Mouse (Mus musculus) CH12.LX (cell line): Measurements from ENCODE around the gene Ntn1. TPM values are rescaled to one million over a fixed set of nuclear protein-coding genes. Genes with fewer than 3 reads are reported as not detected.
A peak's percentile ranks its signal among the peaks of the same experiment; 100 is the strongest.

Experiments
- DNase-seq: peaks from one replicate; pipeline ENCODE4 v3.0.0-alpha.2; 2013; ENCODE audit errors: extremely low read depth
- H3K27ac ChIP-seq: 2 replicates; pipeline ENCODE4 v1.5.1; 2012; ENCODE audit warnings: low read depth, mild to moderate bottlenecking, control low read depth, moderate library complexity; ENCODE audit not compliant: insufficient read depth
- H3K27me3 ChIP-seq: replicated peaks from 2 replicates; pipeline ENCODE3; 2012; ENCODE audit warnings: inconsistent platforms
- H3K36me3 ChIP-seq, 2 experiments: replicated peaks in 1 of 2; 2 replicates each; pipeline versions ENCODE3 to v1.6.1; 2012; ENCODE audit warnings: inconsistent platforms in 1 of 2, low read length in 1 of 2, mild to moderate bottlenecking in 1 of 2, mixed read lengths in 1 of 2, moderate library complexity in 1 of 2; ENCODE audit not compliant: control insufficient read depth in 1 of 2, insufficient read depth in 1 of 2
- H3K4me1 ChIP-seq, 2 experiments: 2 replicates each; pipeline ENCODE4 v1.6.1; 2012; ENCODE audit warnings: inconsistent platforms in 1 of 2, moderate library complexity in 1 of 2; ENCODE audit not compliant: insufficient read depth in 2 of 2, control insufficient read depth in 1 of 2
- H3K4me2 ChIP-seq: 2 replicates; pipeline ENCODE4 v1.6.1; 2012; ENCODE audit warnings: low read depth, mild to moderate bottlenecking, control low read depth; ENCODE audit not compliant: poor library complexity, insufficient read depth, severe bottlenecking
- H3K4me3 ChIP-seq, 3 experiments: fragments of 150-350 bp in 1 of 3; sonication (generic) in 1 of 3; replicated peaks in 1 of 3; 2 replicates each; pipeline versions ENCODE3 to v1.5.1; 2011 to 2012; ENCODE audit warnings: low read depth in 2 of 3, low read length in 2 of 3, mild to moderate bottlenecking in 2 of 3, moderate library complexity in 2 of 3, control low read depth in 1 of 3, improper control_type of control experiment in 1 of 3, inconsistent platforms in 1 of 3, mixed read lengths in 1 of 3; ENCODE audit not compliant: poor library complexity in 1 of 3
- H3K79me2 ChIP-seq: replicated peaks from 2 replicates; pipeline ENCODE4 v1.6.1; 2012; ENCODE audit warnings: mild to moderate bottlenecking, moderate library complexity; ENCODE audit not compliant: control insufficient read depth, poor library complexity, insufficient read depth, severe bottlenecking; ENCODE audit errors: extremely low read depth
- H3K9ac ChIP-seq: 2 replicates; pipeline ENCODE4 v1.6.1; 2012; ENCODE audit warnings: low read depth, mild to moderate bottlenecking, control low read depth, moderate library complexity; ENCODE audit not compliant: insufficient read depth
- H3K9me3 ChIP-seq: replicated peaks from 2 replicates; pipeline ENCODE3; 2012; ENCODE audit warnings: low read length, inconsistent platforms, mixed read lengths
- BHLHE40 ChIP-seq: IDR thresholded peaks from 2 replicates; pipeline ENCODE4 v1.6.1; 2011; ENCODE audit warnings: mild to moderate bottlenecking, low read depth, low read length, improper control_type of control experiment
- CHD2 ChIP-seq: IDR thresholded peaks from 2 replicates; pipeline ENCODE4 v1.6.1; 2011; ENCODE audit warnings: low read length, improper control_type of control experiment
- CTCF ChIP-seq, 2 experiments: IDR thresholded peaks in 1 of 2; conservative IDR thresholded peaks in 1 of 2; 2 replicates each; pipeline ENCODE4 v1.5.1; 2011 to 2012; ENCODE audit warnings: low read depth in 2 of 2, low read length in 2 of 2, improper control_type of control experiment in 1 of 2, inconsistent platforms in 1 of 2, mild to moderate bottlenecking in 1 of 2, moderate library complexity in 1 of 2
- ELF1 ChIP-seq: IDR thresholded peaks from 2 replicates; pipeline ENCODE4 v1.6.1; 2014; ENCODE audit warnings: low read depth, mild to moderate bottlenecking, inconsistent platforms, low read length, improper control_type of control experiment
- GABPA ChIP-seq: IDR thresholded peaks from 2 replicates; pipeline ENCODE4 v1.6.1; 2012; ENCODE audit warnings: low read depth, low read length, improper control_type of control experiment, inconsistent platforms; ENCODE audit not compliant: insufficient replicate concordance
- JUN ChIP-seq: IDR thresholded peaks from 2 replicates; pipeline ENCODE4 v1.6.1; 2011; ENCODE audit warnings: low read depth, mild to moderate bottlenecking, low read length, improper control_type of control experiment, moderate library complexity; ENCODE audit not compliant: insufficient read depth
- JUND ChIP-seq: conservative IDR thresholded peaks from 2 replicates; pipeline ENCODE4 v1.6.1; 2011; ENCODE audit warnings: low read depth, low read length, improper control_type of control experiment
- KAT2A ChIP-seq: IDR thresholded peaks from 2 replicates; pipeline ENCODE4 v1.6.1; 2012; ENCODE audit warnings: low read length, improper control_type of control experiment, inconsistent platforms; ENCODE audit not compliant: insufficient replicate concordance
- MAX ChIP-seq: IDR thresholded peaks from 2 replicates; pipeline ENCODE4 v1.6.1; 2011; ENCODE audit warnings: low read length, improper control_type of control experiment
- MAZ ChIP-seq: IDR thresholded peaks from 2 replicates; pipeline ENCODE4 v1.6.1; 2012; ENCODE audit warnings: low read depth, mild to moderate bottlenecking, inconsistent platforms, low read length, improper control_type of control experiment, moderate library complexity
- MEF2A ChIP-seq: IDR thresholded peaks from 2 replicates; pipeline ENCODE4 v1.6.1; 2014; ENCODE audit warnings: low read depth, mild to moderate bottlenecking, inconsistent platforms, low read length, improper control_type of control experiment, borderline replicate concordance
- MXI1 ChIP-seq: IDR thresholded peaks from 2 replicates; pipeline ENCODE4 v1.6.1; 2011; ENCODE audit warnings: mild to moderate bottlenecking, low read depth, low read length, improper control_type of control experiment
- NRF1 ChIP-seq: IDR thresholded peaks from 2 replicates; pipeline ENCODE4 v1.6.1; 2014; ENCODE audit warnings: low read depth, mild to moderate bottlenecking, inconsistent platforms, low read length, improper control_type of control experiment, moderate library complexity
- PAX5 ChIP-seq: IDR thresholded peaks from 2 replicates; pipeline ENCODE4 v1.6.1; 2012; ENCODE audit warnings: low read length, inconsistent platforms, mixed read lengths
- POLR2AphosphoS2 ChIP-seq: IDR thresholded peaks from 2 replicates; pipeline ENCODE4 v1.6.1; 2011; ENCODE audit warnings: low read depth, low read length, improper control_type of control experiment
- RCOR1 ChIP-seq: conservative IDR thresholded peaks from 2 replicates; pipeline ENCODE4 v1.6.1; 2012; ENCODE audit warnings: low read depth, mild to moderate bottlenecking, inconsistent platforms, low read length, improper control_type of control experiment
- SIN3A ChIP-seq: IDR thresholded peaks from 2 replicates; pipeline ENCODE4 v1.6.1; 2012; ENCODE audit warnings: low read length, improper control_type of control experiment, inconsistent platforms
- TCF12 ChIP-seq: IDR thresholded peaks from 2 replicates; pipeline ENCODE4 v1.6.1; 2014; ENCODE audit warnings: low read depth, mild to moderate bottlenecking, inconsistent platforms, low read length, improper control_type of control experiment
- UBTF ChIP-seq: IDR thresholded peaks from 2 replicates; pipeline ENCODE4 v1.6.1; 2012; ENCODE audit warnings: low read depth, mild to moderate bottlenecking, inconsistent platforms, low read length, improper control_type of control experiment, moderate library complexity
- ZC3H11A ChIP-seq: IDR thresholded peaks from 2 replicates; pipeline ENCODE4 v1.6.1; 2012; ENCODE audit warnings: low read depth, mild to moderate bottlenecking, inconsistent platforms, low read length, improper control_type of control experiment
- ZKSCAN1 ChIP-seq: IDR thresholded peaks from 2 replicates; pipeline ENCODE4 v1.6.1; 2012; ENCODE audit warnings: low read depth, inconsistent platforms, low read length, improper control_type of control experiment, borderline replicate concordance
- ZNF384 ChIP-seq: IDR thresholded peaks from 2 replicates; pipeline ENCODE4 v1.6.1; 2012; ENCODE audit warnings: low read depth, low read length, improper control_type of control experiment, inconsistent platforms
- dilution Hi-C: fragments of 300-500 bp; cut with MboI; formaldehyde crosslinking; loops from 2 replicates; pipeline ENCODE4 v1.14.3; 2020; ENCODE audit warnings: low sequenced_read_pairs; ENCODE audit not compliant: extremely low pct_unique_long_range_greater_than_20kb, extremely low pct_ligation_motif_present
- in situ Hi-C: fragments of 300-500 bp; cut with MboI; formaldehyde crosslinking; loops from 3 replicates; pipeline ENCODE4 v1.14.3; 2019; ENCODE audit warnings: low sequenced_read_pairs, low pct_ligation_motif_present, low pct_unique_long_range_greater_than_20kb, mixed read lengths
- polyA plus RNA-seq: library from polyadenylated mRNA; unstranded; fragments of >175 nt; gene quantifications from 2 replicates; pipeline ENCODE4 v1.2.1, GENCODE M21; 2012; ENCODE audit warnings: low read depth; ENCODE audit not compliant: insufficient read length
- total RNA-seq, 2 experiments: library from RNA; depleted of rRNA; stranded (reverse); fragments of 300-350 nt in 1 of 2; fragments of >200 nt in 1 of 2; gene quantifications; 2 replicates each; pipeline ENCODE4 v1.2.3; 2012 to 2014

Gene Ntn1
- total and polyA plus RNA-seq, 3 experiments, result 0.54 to 1.2 (median 0.59) TPM

GRCm38 (mm10) chr11:68433534-68433933 is 32.9 kb upstream of the Ntn1 start:
- Histone ChIP-seq H3K9me3 (no peaks in the 10 kb centered on the region), H3K9ac (no peak overlapping the region), H3K4me3 (peak overlapping the region in 1 of 3 experiments; percentile 88), H3K36me3 (peaks cover 0 to 6% of the 10 kb centered on the region in 2 experiments), H3K27me3 (no peaks in the 10 kb centered on the region), H3K4me2 (no peak overlapping the region), H3K27ac (no peak overlapping the region), H3K79me2 (no peaks in the 10 kb centered on the region), H3K4me1 (peaks cover 26 to 60% of the 10 kb centered on the region in 2 experiments)
- TF ChIP-seq SIN3A, result 0 out of 2 replicates have a peak, but pooled peaks have one; percentile 38
- no peak for TF ChIP-seq KAT2A
- no peak for DNase-seq
- dilution Hi-C loops (no loop called here), in situ Hi-C loops (loop anchor here (10.0 kb wide), 1 partner anchor 121 kb away; the partner anchor contains the start of gene Mfsd6l)

DNA sequence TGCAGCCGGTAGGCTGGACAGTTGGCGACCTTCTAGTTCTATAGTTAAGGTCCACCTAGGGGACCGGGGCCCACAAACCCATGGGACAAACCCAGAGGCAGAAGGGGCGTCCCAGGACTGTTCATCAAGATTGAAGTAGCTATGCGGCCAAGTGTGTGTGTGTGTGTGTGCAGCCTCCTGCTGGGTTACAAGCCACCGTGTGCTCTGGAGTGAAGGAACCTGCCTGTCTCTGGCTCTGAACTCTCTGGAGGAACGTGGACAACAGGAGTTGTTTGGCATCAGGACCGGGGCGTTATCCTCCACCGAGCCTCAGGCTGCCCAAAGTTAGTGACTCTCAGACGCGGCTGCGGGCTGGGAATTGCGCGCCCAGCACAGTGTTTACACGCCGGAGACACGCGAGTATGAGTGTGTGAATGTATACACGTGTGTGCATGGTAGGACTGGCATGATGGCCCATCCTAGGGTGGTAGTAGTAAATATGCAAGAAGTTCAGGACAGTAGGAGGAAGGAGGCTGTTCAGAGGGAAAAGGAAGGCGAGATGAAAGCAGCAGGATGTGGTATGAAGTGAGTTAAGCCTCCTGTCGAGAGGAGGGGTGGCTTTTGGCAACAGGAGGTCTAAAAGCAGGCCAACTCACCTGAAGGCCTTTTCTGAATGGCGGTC is 31.9 kb upstream of the Ntn1 start:
- in situ Hi-C loops, result loop anchor here (10.0 kb wide), 1 partner anchor 122 kb away; the partner anchor contains the start of gene Mfsd6l
- H3K9ac ChIP-seq, result peak overlapping the region; percentile 73; the same call in 1 of the 2 replicates
- TF ChIP-seq ELF1, result no peak
- TF ChIP-seq JUN, result no peak
- no peak for TF ChIP-seq ZC3H11A
- no peak for TF ChIP-seq ZNF384
- no peak; the same call in 1 of the 2 replicates for TF ChIP-seq TCF12
- no peak for TF ChIP-seq CHD2
- no peak for TF ChIP-seq POLR2AphosphoS2
- TF ChIP-seq BHLHE40, result peak; percentile 37; the same call in 1 of the 2 replicates
- no peak for TF ChIP-seq UBTF
- 0 out of 2 replicates have a peak, but pooled peaks have one; percentile 8 for TF ChIP-seq NRF1
- no peak for TF ChIP-seq MAX
- peak; percentile 9; the same call in 1 of the 2 replicates for TF ChIP-seq MXI1
- TF ChIP-seq GABPA, result no peak
- TF ChIP-seq ZKSCAN1, result no peak
- TF ChIP-seq MAZ, result no peak
- TF ChIP-seq PAX5, result no peak
- TF ChIP-seq SIN3A, result no peak
- TF ChIP-seq RCOR1, result no peak
- no peak for TF ChIP-seq JUND
- no peak for TF ChIP-seq MEF2A
- TF ChIP-seq CTCF (conservative IDR thresholded peaks at IDR 0.05 in 1 of 2, IDR thresholded peaks at IDR 0.05 in 1 of 2; ENCODE audit: low read depth in 2 of 2, low read length in 2 of 2), result no peak

More for the DNA sequence above, 31.9 kb upstream of the Ntn1 start:
- Histone ChIP-seq H3K4me3 (peak overlapping the region; percentile 66 to 88 (median 72)), H3K27me3 (no peaks in the 10 kb centered on the region), H3K27ac (no peak overlapping the region), H3K4me1 (peaks cover 26 to 55% of the 10 kb centered on the region in 2 experiments), H3K36me3 (peaks cover 0 to 6% of the 10 kb centered on the region in 2 experiments), H3K4me2 (peak overlapping the region; percentile 60), H3K9me3 (no peaks in the 10 kb centered on the region), H3K79me2 (no peaks in the 10 kb centered on the region)
- no peak for DNase-seq
- dilution Hi-C loops, result no loop called here
